Mouse (Mus musculus) ES-E14 (cell line): Measurements from ENCODE around the gene Ap4e1.

Experiments
- CHD2 ChIP-seq: IDR thresholded peaks from 2 replicates; pipeline ENCODE4 v1.6.1; 2014; ENCODE audit warnings: mild to moderate bottlenecking, low read depth, low read length, inconsistent platforms
- MAFK ChIP-seq: IDR thresholded peaks from 2 replicates; pipeline ENCODE4 v1.6.1; 2014; ENCODE audit warnings: mild to moderate bottlenecking, low read depth, low read length, inconsistent platforms; ENCODE audit not compliant: insufficient read depth

DNA sequence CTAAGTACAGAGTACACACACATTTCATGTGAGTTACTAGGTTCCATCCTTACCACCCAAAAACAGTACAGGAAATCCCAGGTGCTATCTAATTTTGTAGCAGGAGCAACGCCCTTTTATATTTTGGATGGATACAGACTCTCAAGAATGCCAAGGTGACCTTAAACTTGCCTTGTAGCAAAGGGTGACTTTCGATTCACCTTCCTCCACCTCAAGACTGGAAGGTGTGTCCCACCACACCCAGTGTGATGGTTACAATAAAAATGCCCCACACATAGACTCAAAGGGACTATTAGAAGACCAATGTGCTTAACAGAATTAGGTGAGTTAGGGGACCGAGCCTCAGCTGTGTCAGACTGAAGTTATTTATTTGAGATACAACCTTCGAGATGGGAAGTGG is 100.5 kb downstream of the Ap4e1 start:
- TF ChIP-seq MAFK (no peak), CHD2 (no peak)
